Mouse (Mus musculus) lung, postnatal 0 days (tissue): ENCODE measurements around the gene Hist3h2a.

Experiments
- CTCF ChIP-seq: IDR thresholded peaks from 2 replicates; pipeline ENCODE4 v1.5.1; 2016; ENCODE audit warnings: antibody characterized with exemption, mild to moderate bottlenecking
- EP300 ChIP-seq: IDR thresholded peaks from 2 replicates; pipeline ENCODE4 v1.6.1; 2016; ENCODE audit warnings: antibody characterized with exemption, mild to moderate bottlenecking, control low read depth

DNA sequence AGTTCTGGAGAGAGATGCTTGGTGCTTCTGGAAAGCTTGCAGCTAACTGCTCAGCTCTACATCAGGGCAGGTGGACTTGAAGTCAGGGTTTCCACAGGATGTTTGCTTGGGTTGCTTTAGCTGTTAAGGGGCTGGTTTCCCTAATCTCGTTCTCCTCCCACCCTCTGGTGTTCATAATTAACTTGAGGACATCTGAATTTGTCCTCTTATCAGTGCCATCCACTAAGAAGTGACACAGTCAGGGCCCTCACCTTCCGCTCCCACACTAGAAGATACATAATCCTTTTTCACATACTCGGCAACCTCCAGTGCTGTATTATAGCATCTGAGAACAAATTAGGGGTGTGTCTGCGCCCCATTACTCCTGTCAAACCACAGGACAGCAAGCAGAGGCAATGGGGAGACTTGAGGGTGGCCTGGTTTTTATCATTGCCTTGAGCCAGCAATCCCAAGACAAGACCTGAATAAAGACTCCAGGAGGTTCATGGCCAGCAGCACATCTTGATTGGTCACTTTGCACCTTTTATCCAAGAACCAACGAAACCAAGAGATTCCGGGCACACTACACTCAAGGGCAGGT is 38.7 kb downstream of the Hist3h2a start:
- TF ChIP-seq CTCF (no peak), EP300 (no peak)
